Mouse (Mus musculus): ENCODE results near the gene Cldn7. TPM values are rescaled to one million over a fixed set of nuclear protein-coding genes. Genes with fewer than 3 reads are reported as not detected.

Cldn7 gene
- polyA plus RNA-seq, 1 experiment from 2014 or later: 196 TPM

DNA sequence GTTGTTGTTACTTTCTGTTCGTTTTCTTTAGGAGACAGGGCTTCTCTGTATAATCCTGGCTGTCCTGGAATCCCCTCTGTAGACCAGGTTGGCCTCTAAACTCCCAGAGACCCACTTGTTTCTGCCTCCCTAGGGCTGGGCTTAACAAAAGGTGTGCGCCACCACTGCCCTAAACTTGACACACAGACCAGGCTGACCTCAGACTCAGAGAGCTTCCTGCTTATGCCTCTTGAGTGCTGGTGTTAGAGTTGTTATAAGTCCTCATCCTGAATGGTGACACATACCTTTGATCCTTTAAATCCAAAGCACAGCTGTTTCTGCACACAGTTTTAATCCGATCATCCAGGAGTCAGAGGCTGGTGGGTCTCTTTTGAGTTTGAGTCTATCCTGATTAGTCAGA, 28.4 kb downstream of the Cldn7 start:
- H3K27me3 ChIP-seq (ENCODE audit: control insufficient read depth, insufficient read depth, low read length): no peaks in the 10 kb centered on the region
- 83% methylated on average over 3 of the region's 3 CpGs for WGBS
- no peaks in the 10 kb centered on the region for H3K9me3 ChIP-seq (ENCODE audit: control insufficient read depth, low read depth, low read length)
- H3K9ac ChIP-seq (replicated peaks; ENCODE audit: low read depth, low read length): 0 out of 2 replicates have a peak overlapping the region, but pooled peaks have one; percentile 81
- H3K27ac ChIP-seq (ENCODE audit: low read length): no peak overlapping the region
- H3K4me2 ChIP-seq (replicated peaks; ENCODE audit: low read depth, low read length): peak overlapping the region; percentile 63
- peaks cover 15% of the 10 kb centered on the region for H3K4me1 ChIP-seq (ENCODE audit: control insufficient read depth, insufficient read depth, low read length)
- H3K4me3 ChIP-seq (ENCODE audit: low read depth, low read length): peak overlapping the region; percentile 74; the same call in 1 of the 2 replicates
- no peak for ATAC-seq (ENCODE audit: insufficient number of reproducible peaks, insufficient read depth, low FRiP score, low read depth)
- peaks cover 28% of the 10 kb centered on the region for H3K36me3 ChIP-seq (ENCODE audit: control insufficient read depth, insufficient read depth, low read length)

DNA sequence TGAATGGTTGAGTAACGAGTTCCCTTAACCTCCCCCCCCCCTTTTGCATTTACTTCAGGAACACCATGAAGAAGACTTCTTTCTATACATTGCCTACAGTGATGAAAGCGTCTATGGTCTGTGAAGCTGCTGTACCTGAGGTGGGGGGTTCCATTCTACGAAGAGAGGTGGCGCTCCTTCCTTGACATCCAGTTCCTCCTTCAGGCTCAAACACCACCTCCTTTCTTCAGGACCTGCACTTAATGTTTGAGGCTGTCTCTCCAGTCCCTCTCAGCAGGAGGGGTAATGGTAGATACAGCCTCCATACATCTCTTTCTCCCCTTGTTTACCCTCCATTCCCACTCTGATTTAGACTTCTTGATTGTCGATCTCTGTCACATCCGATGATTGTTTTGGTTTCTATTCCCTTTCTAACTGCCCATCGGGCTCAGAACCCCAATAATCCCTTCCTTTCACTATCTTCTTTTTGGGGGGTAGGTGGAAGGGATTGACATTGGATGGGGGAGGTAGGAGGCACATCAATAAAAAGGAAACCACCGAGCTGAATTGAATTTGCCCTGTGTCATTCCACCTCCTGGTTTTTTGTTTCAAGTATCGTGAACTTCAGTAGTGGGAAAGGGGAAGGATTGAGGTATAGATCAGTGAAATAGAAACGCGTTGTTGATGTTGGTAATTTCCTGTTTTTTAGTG, 30.0 kb downstream of the Cldn7 start:
- no peaks in the 10 kb centered on the region for H3K27me3 ChIP-seq (ENCODE audit: control insufficient read depth, insufficient read depth, low read length)
- H3K9ac ChIP-seq (replicated peaks; ENCODE audit: low read depth, low read length): no peak overlapping the region
- no peak overlapping the region for H3K27ac ChIP-seq (ENCODE audit: low read length)
- peaks cover 29% of the 10 kb centered on the region for H3K36me3 ChIP-seq (ENCODE audit: control insufficient read depth, insufficient read depth, low read length)
- H3K4me3 ChIP-seq (ENCODE audit: low read depth, low read length): 0 out of 2 replicates have a peak overlapping the region, but pooled peaks have one; percentile 65
- H3K4me2 ChIP-seq (replicated peaks; ENCODE audit: low read depth, low read length): peak overlapping the region; percentile 30; the same call in 1 of the 2 replicates
- no peak for ATAC-seq (ENCODE audit: insufficient number of reproducible peaks, insufficient read depth, low FRiP score, low read depth)
- peaks cover 15% of the 10 kb centered on the region for H3K4me1 ChIP-seq (ENCODE audit: control insufficient read depth, insufficient read depth, low read length)
- H3K9me3 ChIP-seq (ENCODE audit: control insufficient read depth, low read depth, low read length): no peaks in the 10 kb centered on the region
- WGBS: 88% methylated on average over 11 of the region's 11 CpGs

DNA sequence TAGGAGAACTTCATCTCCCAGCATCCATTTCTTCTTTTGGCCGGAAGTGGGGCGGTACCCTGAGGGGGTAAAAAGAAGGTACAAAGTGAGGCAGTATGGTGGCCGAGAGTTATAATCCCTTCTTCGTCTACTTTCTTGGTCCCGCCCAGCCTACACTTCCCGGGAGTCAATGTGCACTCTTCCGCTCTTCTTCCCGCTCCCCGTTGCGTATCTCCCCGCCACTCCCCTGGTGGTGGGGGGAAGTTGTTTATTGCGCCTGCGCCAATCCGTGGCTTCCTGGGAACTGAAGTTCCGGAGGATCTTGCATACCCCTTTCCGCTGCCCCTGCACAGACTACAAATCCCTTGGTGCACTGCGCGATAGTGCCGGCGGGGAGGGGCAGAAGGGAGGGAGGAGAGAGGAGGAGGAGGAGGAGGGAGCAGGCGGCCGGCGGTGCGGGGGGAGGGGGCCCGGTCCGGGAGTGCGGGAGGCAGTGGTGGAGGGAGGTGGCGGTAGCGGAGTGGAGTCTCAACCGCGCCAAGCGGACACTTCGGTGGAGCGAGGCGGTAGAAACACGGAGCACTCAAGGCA, 30.9 kb downstream of the Cldn7 start, which contains the start of gene Phf23:
TSS of gene Phf23 (plus strand) at position 387 of the 570 bp plus-strand sequence.
- WGBS: 1% methylated on average over 35 of the region's 36 CpGs
- no peaks in the 10 kb centered on the region for H3K27me3 ChIP-seq (ENCODE audit: control insufficient read depth, insufficient read depth, low read length)

DNA sequence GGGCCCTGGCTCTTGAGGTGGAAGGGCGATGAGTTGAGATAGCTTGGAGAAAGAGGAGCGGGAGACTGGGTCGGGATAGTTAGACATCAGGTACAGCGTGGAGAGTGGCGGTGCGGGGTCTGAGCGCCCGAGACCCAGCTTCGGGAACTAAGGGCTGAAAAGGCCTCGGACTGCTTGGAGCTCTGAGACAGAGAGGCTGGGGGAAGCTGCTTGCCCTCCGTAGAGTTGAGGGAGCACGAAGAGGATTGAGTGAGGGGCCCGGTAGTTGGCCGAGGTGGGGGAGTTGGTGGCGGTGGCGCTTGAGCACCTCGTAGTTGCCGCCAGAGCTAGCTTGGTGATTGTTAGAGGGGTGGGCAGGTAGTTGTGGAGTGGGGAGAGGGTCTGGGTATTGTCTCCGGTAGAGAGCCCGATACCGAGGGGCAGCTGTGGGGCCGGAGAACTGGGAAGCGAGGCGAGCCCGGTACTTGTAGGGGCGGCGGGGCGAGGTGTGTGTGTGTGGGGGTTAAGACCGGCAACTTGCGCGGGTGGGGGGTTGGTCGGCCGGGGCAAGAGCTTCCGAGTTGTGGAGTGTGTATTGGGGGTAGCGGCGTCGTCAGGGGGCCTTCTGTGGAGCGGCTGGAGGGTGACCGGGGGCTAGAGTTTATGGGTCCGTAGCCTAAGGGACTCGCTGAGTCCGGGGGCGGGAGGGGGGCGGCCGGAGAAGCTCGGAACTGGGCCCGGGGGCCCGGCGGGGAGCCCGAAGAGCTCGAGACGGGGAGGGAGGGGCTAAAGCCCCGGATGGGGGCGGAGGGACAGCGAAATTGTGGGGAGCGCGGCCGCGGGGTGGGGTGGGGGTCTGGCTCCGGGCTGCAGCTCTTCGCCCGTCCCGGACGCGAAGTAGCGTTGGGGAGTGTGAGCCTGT, 31.8 kb downstream of the Cldn7 start:
- peak overlapping the region; percentile 65 for H3K4me3 ChIP-seq (ENCODE audit: low read depth, low read length)
- H3K4me1 ChIP-seq (ENCODE audit: control insufficient read depth, insufficient read depth, low read length): peaks cover 16% of the 10 kb centered on the region
- peak overlapping the region; percentile 98 for H3K9ac ChIP-seq (replicated peaks; ENCODE audit: low read depth, low read length)
- H3K9me3 ChIP-seq (ENCODE audit: control insufficient read depth, low read depth, low read length): no peaks in the 10 kb centered on the region
- H3K27me3 ChIP-seq (ENCODE audit: control insufficient read depth, insufficient read depth, low read length): no peaks in the 10 kb centered on the region
- ATAC-seq (ENCODE audit: insufficient number of reproducible peaks, insufficient read depth, low FRiP score, low read depth): peak; percentile 4; the same call in 1 of the 2 replicates
- H3K4me2 ChIP-seq (replicated peaks; ENCODE audit: low read depth, low read length): peak overlapping the region; percentile 46
- peak overlapping the region; percentile 99 for H3K27ac ChIP-seq (ENCODE audit: low read length)
- H3K36me3 ChIP-seq (ENCODE audit: control insufficient read depth, insufficient read depth, low read length): peaks cover 33% of the 10 kb centered on the region
- WGBS: 2% methylated on average over 65 of the region's 66 CpGs

More for the DNA sequence above, 30.9 kb downstream of the Cldn7 start, which contains the start of gene Phf23:
- Histone ChIP-seq H3K27ac (ENCODE audit: low read length) (peak within 1 kb of the TSS; percentile 99), H3K36me3 (ENCODE audit: control insufficient read depth, insufficient read depth, low read length) (peaks cover 33% of the 10 kb centered on the region), H3K4me1 (ENCODE audit: control insufficient read depth, insufficient read depth, low read length) (peaks cover 15% of the 10 kb centered on the region), H3K9me3 (ENCODE audit: control insufficient read depth, low read depth, low read length) (no peaks in the 10 kb centered on the region), H3K9ac (replicated peaks; ENCODE audit: low read depth, low read length) (peak within 1 kb of the TSS; percentile 98), H3K4me2 (replicated peaks; ENCODE audit: low read depth, low read length) (peak within 1 kb of the TSS; percentile 46), H3K4me3 (ENCODE audit: low read depth, low read length) (peak within 1 kb of the TSS; percentile 65)
- peak; percentile 84 for ATAC-seq (ENCODE audit: insufficient number of reproducible peaks, insufficient read depth, low FRiP score, low read depth)

DNA sequence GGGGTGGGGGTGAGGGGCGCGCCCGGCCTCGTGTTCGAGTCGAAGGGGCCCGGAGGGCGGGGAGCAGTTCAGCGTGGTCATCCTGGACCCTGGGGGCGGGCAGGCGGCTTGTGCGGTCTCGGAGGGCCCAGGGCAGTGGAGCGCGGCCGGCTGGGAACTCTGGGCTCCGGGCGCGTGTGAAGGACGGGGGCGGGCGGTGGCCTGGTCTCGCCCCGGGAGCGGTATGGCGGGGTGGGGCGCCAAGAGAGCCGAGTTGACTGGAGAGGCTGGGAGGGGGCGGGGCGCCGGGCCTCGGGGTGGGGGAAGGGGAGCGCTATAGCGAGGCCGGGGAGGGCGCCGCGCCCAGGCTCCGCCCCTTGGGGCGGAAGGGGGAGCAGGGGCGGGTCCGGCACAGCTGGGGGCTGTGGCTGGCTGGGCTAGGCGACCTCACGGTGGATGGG, 32.5 kb downstream of the Cldn7 start:
- Histone ChIP-seq H3K27me3 (ENCODE audit: control insufficient read depth, insufficient read depth, low read length) (no peaks in the 10 kb centered on the region), H3K36me3 (ENCODE audit: control insufficient read depth, insufficient read depth, low read length) (peaks cover 33% of the 10 kb centered on the region), H3K4me2 (replicated peaks; ENCODE audit: low read depth, low read length) (peak overlapping the region; percentile 46), H3K9me3 (ENCODE audit: control insufficient read depth, low read depth, low read length) (no peaks in the 10 kb centered on the region), H3K9ac (replicated peaks; ENCODE audit: low read depth, low read length) (peak overlapping the region; percentile 98), H3K27ac (ENCODE audit: low read length) (peak overlapping the region; percentile 99), H3K4me1 (ENCODE audit: control insufficient read depth, insufficient read depth, low read length) (peaks cover 22% of the 10 kb centered on the region), H3K4me3 (ENCODE audit: low read depth, low read length) (peak overlapping the region; percentile 65)
- ATAC-seq (ENCODE audit: insufficient number of reproducible peaks, insufficient read depth, low FRiP score, low read depth): peak; percentile 60
- 1% methylated on average over 42 of the region's 44 CpGs for WGBS

DNA sequence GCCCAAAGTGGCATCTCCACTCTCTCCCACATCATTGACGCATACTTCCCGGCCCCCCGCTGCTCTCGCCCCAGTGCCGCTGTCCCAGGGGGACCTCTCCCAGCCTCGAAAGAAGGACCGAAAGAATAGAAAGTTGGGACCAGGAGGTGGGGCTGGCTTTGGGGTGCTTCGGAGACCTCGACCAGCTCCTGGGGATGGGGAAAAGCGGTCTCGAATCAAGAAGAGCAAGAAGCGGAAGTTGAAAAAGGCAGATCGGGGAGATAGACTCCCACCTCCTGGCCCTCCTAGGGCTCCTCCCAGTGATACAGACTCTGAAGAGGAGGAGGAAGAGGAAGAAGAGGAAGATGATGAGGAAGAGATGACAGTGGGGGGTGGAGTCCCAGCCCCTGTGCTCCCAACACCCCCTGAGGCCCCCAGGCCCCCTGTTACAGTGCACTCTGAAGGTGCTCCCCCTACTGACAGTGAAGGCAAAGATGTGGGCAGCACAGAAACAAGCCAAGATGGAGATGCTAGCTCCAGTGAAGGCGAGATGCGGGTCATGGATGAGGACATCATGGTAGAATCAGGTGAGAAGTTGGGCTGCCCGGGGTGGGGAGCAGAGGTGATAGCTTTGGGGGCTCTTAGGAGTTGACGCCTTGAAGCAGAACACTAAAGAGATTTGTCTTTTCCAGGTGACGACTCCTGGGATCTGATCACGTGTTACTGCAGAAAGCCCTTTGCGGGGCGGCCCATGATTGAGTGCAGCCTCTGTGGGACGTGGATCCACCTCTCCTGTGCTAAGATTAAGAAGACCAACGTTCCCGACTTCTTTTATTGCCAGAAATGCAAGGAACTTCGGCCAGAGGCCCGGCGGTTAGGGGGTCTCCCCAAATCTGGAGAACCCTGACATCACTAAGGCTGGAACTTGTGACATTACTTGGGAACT, 34.2 kb downstream of the Cldn7 start:
- H3K27ac ChIP-seq (ENCODE audit: low read length): no peak overlapping the region

DNA sequence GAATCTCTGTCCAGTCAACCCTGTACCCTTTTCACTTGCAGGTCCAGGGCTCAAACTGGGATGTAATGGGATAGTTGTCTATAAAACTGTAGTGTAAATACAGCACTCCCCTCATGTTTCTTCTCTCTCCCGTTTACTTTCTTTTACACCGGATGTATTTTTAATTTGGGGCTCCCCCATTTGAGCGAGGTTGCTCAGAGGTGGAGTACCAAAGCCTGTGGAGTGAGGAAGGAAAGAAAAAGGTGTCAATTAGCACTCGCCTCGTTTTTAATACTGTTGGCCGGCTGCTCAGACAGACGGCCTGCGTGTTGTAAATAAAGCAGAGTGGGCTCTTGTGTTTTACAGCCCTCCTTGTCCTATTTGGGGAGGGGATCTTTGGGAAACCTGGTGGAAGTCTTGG, 35.1 kb downstream of the Cldn7 start:
- Histone ChIP-seq H3K4me1 (ENCODE audit: control insufficient read depth, insufficient read depth, low read length) (peaks cover 23% of the 10 kb centered on the region), H3K4me3 (ENCODE audit: low read depth, low read length) (no peak overlapping the region), H3K27me3 (ENCODE audit: control insufficient read depth, insufficient read depth, low read length) (no peaks in the 10 kb centered on the region), H3K9ac (replicated peaks; ENCODE audit: low read depth, low read length) (no peak overlapping the region), H3K36me3 (ENCODE audit: control insufficient read depth, insufficient read depth, low read length) (peaks cover 26% of the 10 kb centered on the region), H3K27ac (ENCODE audit: low read length) (peak overlapping the region; percentile 97; the same call in 1 of the 2 replicates), H3K4me2 (replicated peaks; ENCODE audit: low read depth, low read length) (peak overlapping the region; percentile 27; the same call in 1 of the 2 replicates), H3K9me3 (ENCODE audit: control insufficient read depth, low read depth, low read length) (no peaks in the 10 kb centered on the region)
- ATAC-seq (ENCODE audit: insufficient number of reproducible peaks, insufficient read depth, low FRiP score, low read depth): no peak
- WGBS: 79% methylated on average over 8 of the region's 8 CpGs

More for the DNA sequence above, 34.2 kb downstream of the Cldn7 start:
- Histone ChIP-seq H3K9me3 (ENCODE audit: control insufficient read depth, low read depth, low read length) (no peaks in the 10 kb centered on the region), H3K27me3 (ENCODE audit: control insufficient read depth, insufficient read depth, low read length) (no peaks in the 10 kb centered on the region), H3K4me3 (ENCODE audit: low read depth, low read length) (no peak overlapping the region), H3K36me3 (ENCODE audit: control insufficient read depth, insufficient read depth, low read length) (peaks cover 26% of the 10 kb centered on the region), H3K4me2 (replicated peaks; ENCODE audit: low read depth, low read length) (no peak overlapping the region), H3K4me1 (ENCODE audit: control insufficient read depth, insufficient read depth, low read length) (peaks cover 23% of the 10 kb centered on the region), H3K9ac (replicated peaks; ENCODE audit: low read depth, low read length) (no peak overlapping the region)
- 92% methylated on average over 27 of the region's 27 CpGs for WGBS
- ATAC-seq (ENCODE audit: insufficient number of reproducible peaks, insufficient read depth, low FRiP score, low read depth): no peak
